Mouse (Mus musculus) thymus, adult 2 months (tissue): ENCODE results near the gene Skida1. TPM values are rescaled to one million over a fixed set of nuclear protein-coding genes. Genes with fewer than 3 reads are reported as not detected.

ENCODE experiments used
- DNase-seq: peaks from one replicate; pipeline ENCODE4 v3.0.0; 2021
- H3K27ac ChIP-seq: fragments of 200-500 bp; 2 replicates; pipeline ENCODE4 v1.5.1; 2012; ENCODE audit warnings: low read length, control low read depth; ENCODE audit not compliant: control insufficient read depth, insufficient read depth
- H3K27me3 ChIP-seq: fragments of 200-500 bp; 2 replicates; pipeline ENCODE4 v1.6.1; 2012; ENCODE audit warnings: mild to moderate bottlenecking, low read length, moderate library complexity, mixed read lengths; ENCODE audit not compliant: control insufficient read depth, insufficient read depth
- H3K36me3 ChIP-seq: fragments of 200-500 bp; 2 replicates; pipeline ENCODE4 v1.6.1; 2012; ENCODE audit warnings: mild to moderate bottlenecking, low read length, moderate library complexity; ENCODE audit not compliant: control insufficient read depth, insufficient read depth
- H3K4me1 ChIP-seq: fragments of 200-500 bp; replicated peaks from 2 replicates; pipeline ENCODE4 v1.6.1; 2012; ENCODE audit warnings: low read length; ENCODE audit not compliant: control insufficient read depth, insufficient read depth
- H3K4me3 ChIP-seq: fragments of 200-500 bp; 2 replicates; pipeline ENCODE4 v1.5.1; 2012; ENCODE audit warnings: mild to moderate bottlenecking, low read length, control low read depth, moderate library complexity; ENCODE audit not compliant: control insufficient read depth, insufficient read depth
- CTCF ChIP-seq: fragments of 200-500 bp; IDR thresholded peaks from 2 replicates; pipeline ENCODE4 v1.5.1; 2012; ENCODE audit warnings: mild to moderate bottlenecking, control low read depth, low read length, moderate library complexity, borderline replicate concordance; ENCODE audit not compliant: control insufficient read depth, poor library complexity, insufficient read depth; ENCODE audit errors: extremely low read depth
- POLR2A ChIP-seq: fragments of 200-500 bp; IDR thresholded peaks from 2 replicates; pipeline ENCODE4 v1.6.1; 2012; ENCODE audit warnings: mild to moderate bottlenecking, low read length, control low read depth, moderate library complexity; ENCODE audit not compliant: control insufficient read depth, poor library complexity, insufficient read depth; ENCODE audit errors: extremely low read depth
- WGBS: fragments of 180-500 bp; shearing (Covaris S2); methylation state at CpG from one replicate; pipeline ENCODE4 v1.1.7; 2018; 5-methylcytosine and 5-hydroxymethylcytosine counted together
- polyA plus RNA-seq: library from polyadenylated mRNA; depleted of rRNA; stranded (reverse); fragments of >200 nt; gene quantifications from 2 replicates; pipeline ENCODE4 v1.2.3, GENCODE M21; 2012

The Skida1 gene
- polyA plus RNA-seq, 1 experiment, result 0.38 TPM

GRCm38 (mm10) chr2:18040347-18041160 is 8.3 kb downstream of the Skida1 start:
- Histone ChIP-seq H3K4me1 (no peaks in the 10 kb centered on the region), H3K4me3 (no peak overlapping the region), H3K27me3 (peaks cover 2% of the 10 kb centered on the region), H3K27ac (no peak overlapping the region), H3K36me3 (no peaks in the 10 kb centered on the region)
- TF ChIP-seq CTCF, result no peak
- TF ChIP-seq POLR2A, result no peak
- DNase-seq, result no peak
- 97% methylated on average over 27 of the region's 27 CpGs for WGBS

GRCm38 (mm10) chr2:18039566-18040290 is 9.1 kb downstream of the Skida1 start:
- no peaks in the 10 kb centered on the region for H3K4me1 ChIP-seq
- no peaks in the 10 kb centered on the region for H3K36me3 ChIP-seq
- WGBS, result 88% methylated on average over 46 of the region's 46 CpGs
- H3K27me3 ChIP-seq, result no peaks in the 10 kb centered on the region
- no peak overlapping the region for H3K27ac ChIP-seq
- H3K4me3 ChIP-seq, result no peak overlapping the region
- no peak for TF ChIP-seq CTCF
- no peak for TF ChIP-seq POLR2A
- no peak for DNase-seq

GRCm38 (mm10) chr2:18038895-18039371 is 9.9 kb downstream of the Skida1 start:
- Histone ChIP-seq H3K27me3 (no peaks in the 10 kb centered on the region), H3K4me1 (no peaks in the 10 kb centered on the region), H3K4me3 (no peak overlapping the region), H3K36me3 (no peaks in the 10 kb centered on the region), H3K27ac (no peak overlapping the region)
- TF ChIP-seq CTCF (no peak), POLR2A (no peak)
- DNase-seq, result no peak
- 93% methylated on average over 10 of the region's 10 CpGs for WGBS

- Histone ChIP-seq H3K36me3 (no peaks in the 10 kb centered on the region), H3K4me3 (no peak overlapping the region), H3K27ac (no peak overlapping the region), H3K27me3 (peaks cover 2% of the 10 kb centered on the region; the same call in 1 of the 2 replicates), H3K4me1 (no peaks in the 10 kb centered on the region)
- no peak for TF ChIP-seq CTCF
- no peak for TF ChIP-seq POLR2A
- 86% methylated on average over 3 of the region's 3 CpGs for WGBS
- no peak for DNase-seq
These were observed 10.6 kb downstream of the Skida1 start for GRCm38 (mm10) chr2:18038141-18038752.

- 49% methylated on average over 2 of the region's 2 CpGs for WGBS
- no peak for DNase-seq
- Histone ChIP-seq H3K36me3 (no peaks in the 10 kb centered on the region), H3K4me1 (no peaks in the 10 kb centered on the region), H3K27me3 (peaks cover 4% of the 10 kb centered on the region; the same call in 1 of the 2 replicates), H3K27ac (no peak within 1 kb of the TSS), H3K4me3 (no peak within 1 kb of the TSS)
- TF ChIP-seq POLR2A (no peak), CTCF (no peak)
These were observed 11.4 kb downstream of the Skida1 start, which contains the start of gene A930004D18Rik for GRCm38 (mm10) chr2:18037491-18037890. A930004D18Rik (minus strand) TSS chr2:18037737.

- no peaks in the 10 kb centered on the region for H3K4me1 ChIP-seq
- H3K27ac ChIP-seq, result no peak overlapping the region
- peaks cover 12% of the 10 kb centered on the region for H3K27me3 ChIP-seq
- H3K4me3 ChIP-seq, result no peak overlapping the region
- no peak for DNase-seq
- H3K36me3 ChIP-seq, result no peaks in the 10 kb centered on the region
- 97% methylated on average over 10 of the region's 10 CpGs for WGBS
- TF ChIP-seq CTCF (no peak), POLR2A (no peak)
These were observed 14.2 kb downstream of the Skida1 start for GRCm38 (mm10) chr2:18034371-18035250.
